Mouse (Mus musculus): Measurements from ENCODE around the gene Tesc.
A peak's percentile ranks its signal among the peaks of the same experiment; 100 is the strongest.

The Tesc gene

DNA sequence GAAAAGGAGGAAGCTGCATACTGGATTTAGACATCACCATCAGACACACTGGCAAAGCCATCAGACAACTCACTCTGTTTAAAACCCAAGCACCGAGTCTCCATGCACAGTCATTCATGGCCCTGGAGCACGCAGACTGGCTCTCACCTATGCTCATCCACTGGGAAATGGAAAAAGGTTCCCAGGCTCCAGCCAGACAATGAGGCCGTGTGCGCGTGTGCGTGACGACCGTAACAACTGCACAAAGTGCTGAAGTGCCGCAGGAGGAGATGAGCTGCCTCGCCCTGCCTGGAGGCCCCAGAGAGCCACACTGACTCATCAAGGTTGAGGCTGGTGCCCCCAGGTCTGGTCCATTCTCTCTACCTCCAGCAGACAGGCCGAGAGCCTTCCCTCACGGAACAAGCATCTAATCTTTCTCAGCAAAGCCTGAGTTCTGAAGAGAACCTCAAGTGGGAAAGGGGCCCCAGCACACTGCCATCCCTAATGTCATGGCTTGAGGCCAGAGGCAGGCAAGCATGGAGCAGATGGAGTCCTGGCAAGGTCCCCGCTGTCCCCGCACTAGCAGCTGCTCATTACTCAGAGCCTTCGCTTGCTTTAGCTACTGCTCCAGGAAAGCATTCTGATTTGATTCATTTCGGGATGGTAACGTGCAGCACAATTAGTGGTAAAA is 80.7 kb downstream of the Tesc start:
- DNase-seq (ENCODE audit: low spot score in 2 of 2) = peak in 1 of 2 experiments; percentile 55

- no peak for DNase-seq (ENCODE audit: low spot score in 2 of 2)
Measured at GRCm38 (mm10) chr5:118108794-118109440, 81.4 kb downstream of the Tesc start.
